Mouse (Mus musculus) heart, adult 2 months (tissue): ENCODE results near the gene Sod1.

ENCODE experiments used
- CTCF ChIP-seq: fragments of 200-600 bp; IDR thresholded peaks from 2 replicates; pipeline ENCODE4 v1.8.1; 2022; ENCODE audit warnings: antibody characterized with exemption, mild to moderate bottlenecking, moderate library complexity
- POLR2A ChIP-seq: fragments of 200-500 bp; IDR thresholded peaks from 2 replicates; pipeline ENCODE4 v1.6.1; 2011; ENCODE audit warnings: mild to moderate bottlenecking, low read depth, low read length, control low read depth; ENCODE audit not compliant: insufficient read depth

GRCm38 (mm10) chr16:90265106-90265505 lies 44.6 kb downstream of the Sod1 start:
- TF ChIP-seq CTCF (no peak), POLR2A (no peak)
